Mouse (Mus musculus) left cerebral cortex, postnatal 10 days (tissue): ENCODE measurements around the gene Dnajb2. TPM values are rescaled to one million over a fixed set of nuclear protein-coding genes. Genes with fewer than 3 reads are reported as not detected.

ENCODE experiments used
- DNase-seq, 2 experiments: peaks; one replicate each; pipeline ENCODE4 v3.0.0; 2021 to 2022; ENCODE audit warnings: low spot score in 2 of 2, mixed read lengths in 1 of 2; ENCODE audit errors: extremely low spot score in 1 of 2
- intact Hi-C: fragments of 180-260 bp; cut with DNase I; formaldehyde crosslinking; loops from one replicate; pipeline ENCODE4 v1.15.1; 2025
- total RNA-seq, 2 experiments: library from RNA; stranded (reverse); gene quantifications; 2 replicates each; pipeline ENCODE4 v1.2.3; 2021

The Dnajb2 gene
- total RNA-seq: 10 to 100 TPM; 64.1 to 69.0 TPM

DNA sequence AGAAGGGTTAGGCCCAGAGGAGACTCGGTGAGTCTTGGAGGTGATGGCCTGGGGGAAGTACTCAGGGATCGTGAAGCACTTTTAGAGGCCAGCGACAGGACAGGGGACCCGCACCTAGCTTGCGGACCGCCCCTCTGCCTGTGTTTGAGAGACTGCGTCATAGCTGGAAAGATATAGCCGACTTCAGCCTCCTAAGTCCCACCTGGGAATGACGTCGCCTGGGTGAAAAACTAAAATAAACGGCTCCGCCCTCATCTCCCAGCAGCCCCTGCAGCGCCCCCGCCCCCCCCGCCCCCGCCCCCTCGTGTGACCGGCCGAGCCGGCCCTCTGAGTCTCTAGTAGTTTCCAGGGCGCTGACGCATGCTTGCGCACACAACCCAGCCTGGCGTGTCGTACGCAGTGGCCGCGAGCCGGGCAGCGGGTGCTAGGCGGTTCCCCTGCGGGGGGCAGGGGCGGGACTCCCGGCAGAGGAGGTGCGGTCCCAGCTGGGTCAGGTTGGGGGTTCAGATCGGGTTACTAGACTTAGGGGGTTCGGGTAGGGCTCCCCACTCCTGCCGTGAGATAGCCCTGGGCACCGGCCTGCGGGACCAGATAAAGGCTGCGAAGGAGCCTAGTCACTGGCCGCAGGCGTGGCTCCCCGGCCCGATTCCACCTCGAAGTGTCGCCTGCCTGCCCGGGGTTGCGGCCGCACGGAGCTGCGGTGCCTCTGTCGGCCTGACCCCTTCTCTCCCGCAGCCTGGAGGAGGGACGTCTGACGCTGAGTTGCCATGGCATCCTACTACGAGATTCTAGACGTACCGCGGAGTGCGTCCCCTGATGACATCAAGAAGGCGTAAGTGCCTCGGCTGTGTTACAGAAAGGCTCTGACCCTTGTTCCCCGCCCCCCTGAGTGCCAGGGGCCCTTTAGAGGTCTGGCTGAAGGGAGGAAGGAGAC is at the start of gene Dnajb2:
Gene Dnajb2 (plus strand): TSS at position 290 of the 934 bp plus-strand sequence.
- intact Hi-C loops: no loop called here
- DNase-seq: peak; percentile 77 to 90

- no peak for DNase-seq
- intact Hi-C loops: no loop called here
Measured at GRCm38 (mm10) chr1:75187126-75187525, 49.1 kb upstream of the Dnajb2 start.

- DNase-seq: no peak
- intact Hi-C loops: no loop called here
Measured at GRCm38 (mm10) chr1:75187914-75188483, 48.2 kb upstream of the Dnajb2 start.

GRCm38 (mm10) chr1:75190577-75190976 is 45.6 kb upstream of the Dnajb2 start:
- no peak for DNase-seq
- intact Hi-C loops: no loop called here

- intact Hi-C loops: no loop called here
Measured at GRCm38 (mm10) chr1:75191258-75191621, 45.0 kb upstream of the Dnajb2 start.

GRCm38 (mm10) chr1:75191622-75192402 is 44.4 kb upstream of the Dnajb2 start, which contains the start of the genes Ankzf1 and Atg9a:
Ankzf1 (plus strand) TSS chr1:75192151.
Atg9a (minus strand) TSS chr1:75192196.
- intact Hi-C loops: no loop called here

More at GRCm38 (mm10) chr1:75191258-75191621, 45.0 kb upstream of the Dnajb2 start:
- DNase-seq: no peak

DNA sequence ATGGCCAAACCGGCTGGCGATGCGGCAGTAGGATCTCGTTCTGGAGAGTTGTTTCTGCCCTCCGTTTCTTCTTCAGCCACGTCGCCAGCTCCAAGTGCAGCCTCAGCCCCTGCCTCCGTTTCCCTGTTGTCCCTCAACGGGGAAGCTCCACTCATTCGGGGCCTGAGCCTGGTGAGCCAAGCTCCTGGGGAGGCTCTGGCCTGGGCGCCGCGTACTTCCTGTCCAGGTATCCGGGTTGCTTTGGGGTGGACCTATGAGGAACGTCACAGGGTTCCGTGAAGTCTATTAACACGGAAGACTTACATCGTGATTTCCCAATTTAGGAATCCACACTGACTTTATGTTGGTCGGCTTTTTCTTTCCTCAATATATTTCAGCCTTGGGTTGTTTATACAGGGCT is 43.8 kb upstream of the Dnajb2 start:
- DNase-seq: no peak
- intact Hi-C loops: no loop called here

More at GRCm38 (mm10) chr1:75191622-75192402, 44.4 kb upstream of the Dnajb2 start, which contains the start of the genes Ankzf1 and Atg9a:
- DNase-seq: peak; percentile 97

GRCm38 (mm10) chr1:75201236-75201635 is 35.0 kb upstream of the Dnajb2 start:
- no peak for DNase-seq
- intact Hi-C loops: no loop called here

DNA sequence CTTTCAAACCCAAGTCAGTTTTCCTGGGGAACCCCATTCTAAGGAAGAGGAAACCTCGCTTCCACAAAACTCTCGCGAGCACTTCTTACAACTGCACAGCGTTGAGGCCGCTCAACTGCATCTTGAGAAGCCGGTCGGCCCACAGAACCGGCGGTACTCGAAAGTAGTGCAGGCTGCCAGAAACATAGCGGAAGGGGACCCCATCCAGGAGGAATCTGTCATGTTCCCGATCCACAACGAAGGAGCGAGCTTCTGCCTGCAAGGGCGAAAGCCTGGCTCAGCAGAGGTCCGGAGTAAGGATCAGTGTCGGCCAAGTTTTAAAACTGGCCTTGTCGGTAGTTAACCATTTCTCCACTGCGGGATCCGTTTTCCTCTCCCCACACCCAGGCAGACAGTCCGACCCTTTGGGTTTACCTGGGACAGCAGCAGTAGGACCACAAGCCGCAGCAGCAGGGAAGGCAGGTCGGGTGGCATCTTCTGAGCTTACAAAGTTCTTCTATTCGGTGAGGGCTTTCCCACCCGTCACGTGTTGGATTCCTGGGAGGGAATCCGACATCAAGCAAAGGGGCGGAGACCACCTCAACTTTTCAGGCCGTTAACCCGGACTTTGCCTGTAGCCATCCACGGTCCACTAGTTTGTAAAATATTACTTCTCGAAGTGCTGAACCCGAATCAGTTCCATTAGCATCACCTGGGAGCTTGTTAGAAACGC is 27.1 kb upstream of the Dnajb2 start:
- DNase-seq: peak in 1 of 2 experiments; percentile 49
- intact Hi-C loops: no loop called here

GRCm38 (mm10) chr1:75210136-75211087 is 25.8 kb upstream of the Dnajb2 start, which contains the start of the genes Glb1l and Stk16:
Glb1l (minus strand) TSS chr1:75210813.
Stk16 (plus strand) TSS chr1:75210838.
- intact Hi-C loops: no loop called here
- DNase-seq: peak; percentile 97 to 98

- intact Hi-C loops: no loop called here
- DNase-seq: no peak
Measured at GRCm38 (mm10) chr1:75211141-75211708, 25.0 kb upstream of the Dnajb2 start.

DNA sequence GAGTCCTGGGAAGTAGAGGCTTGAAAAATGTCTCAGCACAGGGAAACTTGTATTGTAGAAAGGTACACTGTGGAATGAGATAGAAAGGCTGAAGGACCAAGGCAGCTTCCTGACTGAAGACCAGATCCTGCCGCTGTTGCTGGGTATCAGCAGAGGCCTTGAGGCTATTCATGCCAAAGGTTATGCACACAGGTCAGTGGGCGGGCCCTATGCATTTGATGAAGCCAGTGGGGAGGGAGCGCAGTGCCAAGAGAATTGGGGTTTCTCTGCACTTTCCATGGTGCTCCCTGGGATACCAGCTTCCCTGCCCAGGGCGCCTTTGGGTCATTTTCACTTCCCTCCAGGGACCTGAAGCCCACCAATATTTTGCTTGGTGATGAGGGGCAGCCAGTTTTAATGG is 23.7 kb upstream of the Dnajb2 start:
- DNase-seq: no peak
- intact Hi-C loops: no loop called here

DNA sequence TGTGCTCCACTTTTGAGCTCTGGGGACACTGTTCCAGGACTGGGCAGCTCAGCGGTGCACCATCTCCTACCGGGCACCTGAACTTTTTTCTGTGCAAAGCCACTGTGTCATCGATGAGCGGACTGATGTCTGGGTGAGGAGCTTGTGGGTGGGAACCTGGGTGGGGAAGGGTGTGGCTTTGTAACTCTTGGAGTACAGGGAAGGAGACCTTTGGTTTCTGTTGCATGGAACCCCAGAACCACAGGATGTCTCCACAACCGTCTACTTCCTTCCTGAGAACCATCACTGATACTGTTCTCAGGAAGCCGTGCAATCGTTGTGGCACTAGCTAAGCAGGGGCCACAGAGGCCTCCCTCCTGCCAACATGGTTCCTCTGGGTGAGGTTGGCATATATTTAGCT is 23.1 kb upstream of the Dnajb2 start:
- DNase-seq: no peak
- intact Hi-C loops: no loop called here

- intact Hi-C loops: no loop called here
Measured at GRCm38 (mm10) chr1:75214442-75214841, 21.8 kb upstream of the Dnajb2 start.

DNA sequence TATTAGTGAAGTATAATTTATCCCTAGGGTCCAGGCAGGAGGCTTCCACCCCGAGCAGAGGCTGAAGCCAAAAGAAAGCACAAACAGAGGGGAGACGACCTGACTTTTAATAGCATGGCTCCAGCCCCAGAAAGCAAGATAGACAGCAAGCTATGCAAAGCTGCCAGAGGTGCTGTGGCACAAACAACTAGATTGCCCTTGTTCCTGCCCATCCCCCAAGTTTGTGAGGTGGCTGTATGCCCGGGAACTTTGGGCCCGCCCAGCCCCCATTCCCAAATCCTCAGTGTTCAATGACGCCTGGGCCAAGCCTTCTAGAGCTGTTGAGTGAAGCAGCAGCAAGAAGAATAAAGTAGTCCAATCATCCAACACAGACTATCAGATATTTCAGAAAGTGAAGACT is 21.3 kb upstream of the Dnajb2 start:
- intact Hi-C loops: no loop called here
- peak; percentile 61 to 66 for DNase-seq

More at GRCm38 (mm10) chr1:75214442-75214841, 21.8 kb upstream of the Dnajb2 start:
- no peak for DNase-seq

DNA sequence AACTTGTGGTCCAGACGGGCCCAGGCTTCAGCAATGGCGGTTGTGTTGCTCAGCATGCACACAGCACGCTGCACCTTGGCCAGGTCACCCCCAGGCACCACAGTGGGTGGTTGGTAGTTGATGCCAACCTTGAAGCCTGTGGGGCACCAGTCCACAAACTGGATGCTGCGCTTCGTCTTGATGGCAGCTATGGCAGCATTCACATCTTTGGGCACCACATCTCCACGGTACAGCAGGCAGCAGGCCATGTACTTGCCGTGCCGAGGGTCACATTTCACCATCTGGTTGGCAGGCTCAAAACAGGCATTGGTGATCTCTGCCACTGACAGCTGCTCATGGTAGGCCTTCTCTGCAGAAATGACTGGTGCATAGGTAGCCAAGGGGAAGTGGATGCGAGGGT is 20.4 kb upstream of the Dnajb2 start:
- intact Hi-C loops: no loop called here
- DNase-seq: no peak
